Mouse (Mus musculus) c-Kit-positive CD71-positive TER-119-positive erythroid progenitor cells, embryonic 14.5 days (primary cell): Measurements from ENCODE around the gene Zfp354a.
"Not testable (repeated sequence)": the region's sequence is repeated elsewhere in the genome, so short reads cannot be mapped to it uniquely, and the experiment has no call there.

Experiments
- DNase-seq: peaks from one replicate; pipeline ENCODE4 v3.0.0-alpha.2; 2013; ENCODE audit warnings: low spot score

Zfp354a gene

DNA sequence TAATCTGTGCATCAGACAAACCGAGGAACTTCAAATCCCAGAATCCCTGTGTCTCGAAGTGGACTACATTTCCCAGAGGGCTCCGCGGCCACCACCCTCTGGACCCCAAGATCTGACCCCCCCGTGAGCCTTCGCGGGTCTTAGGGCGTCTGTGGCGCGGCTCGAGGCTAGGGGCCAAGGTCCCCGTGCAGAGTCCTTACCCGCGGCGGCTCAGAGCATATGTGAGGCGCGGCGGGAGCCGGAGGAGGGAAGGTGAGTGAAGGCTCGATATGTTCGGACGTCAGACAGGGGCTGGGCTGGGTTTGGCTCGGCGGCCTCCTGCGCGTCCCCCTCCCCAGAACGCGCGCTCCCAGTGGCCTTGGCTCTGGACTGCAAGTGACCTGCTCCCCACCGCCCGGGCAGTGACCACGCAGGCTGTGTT lies at the start of gene Zfp354a:
Zfp354a (plus strand) TSS at position 107 of the 421 bp plus-strand sequence.
- peak; percentile 10 for DNase-seq

DNA sequence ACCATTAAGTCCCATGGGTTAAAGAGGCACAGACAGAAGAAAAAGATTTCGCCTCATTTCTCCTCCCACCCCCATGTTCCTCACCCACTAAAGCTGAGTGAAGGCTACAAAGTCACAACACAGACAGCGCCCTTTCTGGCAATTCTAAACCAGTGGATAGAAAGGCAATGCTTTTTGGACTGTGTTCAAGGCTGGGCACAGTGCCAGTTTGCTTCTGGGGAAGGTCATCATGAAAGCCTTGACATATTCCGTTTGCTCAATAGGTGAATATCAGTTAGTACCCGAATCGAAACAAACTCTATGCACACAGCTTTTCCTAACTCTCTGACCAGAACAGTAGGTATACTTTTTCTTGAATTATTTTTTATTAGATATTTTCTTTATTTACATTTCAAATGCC lies 47.2 kb upstream of the Zfp354a start:
- no peak for DNase-seq

DNA sequence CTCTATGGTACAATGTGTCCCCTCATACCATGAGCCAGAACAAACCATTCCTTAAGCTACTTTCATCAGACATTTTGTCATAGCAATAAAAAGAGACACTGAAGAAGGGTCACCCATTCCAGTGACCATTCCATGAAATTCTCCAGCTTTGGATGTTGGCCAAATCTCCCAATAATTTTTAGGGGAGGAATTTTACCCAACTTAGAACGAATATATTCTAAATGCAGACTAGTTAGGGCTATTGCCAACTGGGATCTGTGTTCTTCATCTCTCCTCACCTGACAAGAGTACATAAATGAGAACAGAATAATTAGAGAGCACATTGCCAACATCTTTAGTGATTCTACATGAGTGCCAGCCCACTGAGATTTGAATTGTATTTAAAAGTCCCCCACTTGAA lies 45.1 kb upstream of the Zfp354a start, which contains the start of gene Olfr54:
Olfr54 (plus strand) TSS at position 301 of the 400 bp plus-strand sequence.
- no peak for DNase-seq

DNA sequence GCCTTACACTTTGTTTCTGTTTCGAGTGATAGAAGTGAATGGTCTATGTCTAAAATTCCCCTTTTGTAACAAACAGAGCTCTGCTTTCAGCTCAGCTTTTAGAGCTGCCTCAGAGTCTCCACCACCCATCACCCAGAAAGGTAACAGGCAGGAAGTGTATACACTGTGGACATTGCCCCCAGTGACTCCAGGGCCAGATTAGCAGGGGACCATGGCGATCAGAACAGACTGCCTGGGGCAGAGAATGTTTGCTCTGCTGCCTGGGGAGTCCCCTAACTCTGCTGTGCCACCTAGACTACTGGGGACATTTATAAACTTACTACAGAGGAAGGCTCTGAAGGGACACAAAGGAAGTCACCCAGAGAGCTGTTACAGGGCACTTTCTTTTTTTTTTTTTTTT lies 42.7 kb upstream of the Zfp354a start:
- DNase-seq, result no peak

DNA sequence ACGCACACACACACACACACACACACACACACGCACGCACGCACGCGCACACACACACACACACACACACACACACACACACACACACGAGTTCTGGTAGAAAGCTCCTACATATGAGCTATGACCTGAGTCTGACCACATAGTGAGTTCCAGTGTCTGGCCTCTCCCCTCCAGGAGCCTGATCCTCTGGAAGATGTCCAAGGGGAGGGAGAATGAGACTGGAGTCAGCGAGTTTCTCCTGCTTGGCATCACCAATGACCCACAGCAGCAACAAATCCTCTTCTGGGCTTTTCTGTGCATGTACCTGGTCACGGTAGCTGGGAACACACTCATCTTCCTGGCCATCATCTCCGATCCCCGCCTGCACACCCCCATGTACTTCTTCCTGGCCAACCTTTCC lies 32.2 kb upstream of the Zfp354a start:
- DNase-seq, result not testable (repeated sequence)

DNA sequence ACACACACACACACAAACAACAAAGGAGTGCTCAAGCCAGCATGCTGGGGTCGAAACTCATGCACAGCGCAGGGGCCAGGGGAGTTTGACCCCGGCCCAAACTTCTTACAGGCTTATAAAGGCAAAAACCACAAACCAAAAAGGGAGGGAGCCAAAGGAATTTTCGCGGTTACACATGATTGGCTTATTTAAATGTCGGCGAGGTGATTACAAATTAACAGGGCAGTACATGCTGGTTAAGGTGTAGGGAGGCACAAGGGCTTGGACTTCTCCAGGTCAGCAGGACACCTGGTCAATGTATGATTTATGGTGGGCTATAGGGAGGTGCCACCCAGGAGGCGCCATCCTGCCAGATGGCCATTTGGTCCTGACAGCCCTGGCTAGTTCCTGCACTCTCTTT lies 29.7 kb upstream of the Zfp354a start:
- DNase-seq, result not testable (repeated sequence)

DNA sequence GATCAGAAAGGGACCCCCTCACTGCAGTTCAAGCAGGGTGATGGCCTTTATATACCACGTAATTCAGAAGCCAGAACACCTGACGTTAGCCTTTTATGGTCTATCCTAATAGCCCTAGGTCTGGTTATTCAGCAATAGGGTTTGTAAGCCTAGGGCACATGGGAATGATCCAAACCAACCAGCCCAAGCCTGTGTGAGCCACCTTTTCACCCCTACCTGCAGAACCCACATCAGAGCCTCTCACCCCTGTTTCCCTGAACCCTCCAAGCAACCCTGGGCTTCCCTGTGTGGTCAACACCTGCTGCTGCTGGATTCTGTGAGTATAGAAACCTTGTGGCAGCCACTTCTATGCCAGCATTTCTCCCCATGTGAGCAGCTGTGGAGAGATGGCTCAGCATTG lies 28.8 kb upstream of the Zfp354a start:
- DNase-seq, result no peak

DNA sequence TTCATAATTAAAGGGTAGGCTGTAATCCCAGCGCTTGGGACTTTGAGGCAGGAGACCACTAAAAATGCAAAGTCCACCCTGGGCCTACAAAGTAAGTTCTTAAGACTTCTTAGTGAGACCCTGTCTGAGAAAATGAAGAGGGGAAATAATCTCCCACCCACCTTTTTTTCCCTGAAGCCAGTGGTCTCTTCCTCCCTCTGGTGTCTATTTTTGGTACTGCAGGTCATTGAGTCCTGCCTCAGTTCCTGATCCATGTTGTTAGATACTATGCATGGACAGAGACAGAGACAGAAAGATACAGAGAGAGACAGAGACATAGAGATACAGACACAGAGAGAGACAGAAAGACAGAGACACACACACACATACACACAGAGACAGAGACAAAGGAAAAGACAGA lies 26.2 kb upstream of the Zfp354a start:
- DNase-seq, result peak; percentile 11

DNA sequence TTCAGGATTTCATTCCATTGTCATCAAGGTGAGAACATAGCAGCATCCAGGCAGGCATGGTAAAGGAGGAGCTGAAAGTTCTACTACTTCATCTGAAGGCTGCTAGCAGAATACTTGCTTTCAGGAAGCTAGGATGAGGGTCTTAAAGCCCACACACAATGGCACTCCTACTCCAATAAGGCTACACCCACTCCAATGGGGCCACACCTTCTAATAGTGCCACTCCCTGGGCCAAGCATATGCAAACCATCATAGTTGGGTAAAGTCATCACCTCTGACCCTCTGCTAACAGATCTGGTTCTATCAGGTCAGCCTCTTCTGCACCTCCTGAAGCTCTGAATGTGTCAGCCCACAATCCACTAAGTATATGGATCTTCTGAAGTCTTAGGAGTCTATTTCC lies 24.9 kb upstream of the Zfp354a start:
- DNase-seq, result not testable (repeated sequence)

DNA sequence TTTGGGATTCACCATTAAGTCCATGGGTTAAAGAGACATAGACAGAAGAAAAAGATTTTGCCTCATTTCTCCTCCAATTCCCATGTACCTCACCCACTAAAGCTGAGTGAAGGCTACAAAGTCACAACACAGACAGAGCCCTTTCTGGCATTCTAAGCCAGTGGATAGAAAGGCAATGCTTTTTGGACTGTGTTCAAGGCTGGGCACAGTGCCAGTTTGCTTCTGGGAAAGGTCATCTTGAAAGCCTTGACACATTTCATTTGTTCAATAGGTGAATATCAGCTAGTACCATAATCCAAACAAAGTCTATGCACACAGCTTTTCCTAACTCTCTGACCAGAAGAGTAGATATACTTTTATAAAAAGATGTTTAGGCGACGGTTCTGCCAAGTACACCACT lies 23.1 kb upstream of the Zfp354a start:
- DNase-seq, result no peak

DNA sequence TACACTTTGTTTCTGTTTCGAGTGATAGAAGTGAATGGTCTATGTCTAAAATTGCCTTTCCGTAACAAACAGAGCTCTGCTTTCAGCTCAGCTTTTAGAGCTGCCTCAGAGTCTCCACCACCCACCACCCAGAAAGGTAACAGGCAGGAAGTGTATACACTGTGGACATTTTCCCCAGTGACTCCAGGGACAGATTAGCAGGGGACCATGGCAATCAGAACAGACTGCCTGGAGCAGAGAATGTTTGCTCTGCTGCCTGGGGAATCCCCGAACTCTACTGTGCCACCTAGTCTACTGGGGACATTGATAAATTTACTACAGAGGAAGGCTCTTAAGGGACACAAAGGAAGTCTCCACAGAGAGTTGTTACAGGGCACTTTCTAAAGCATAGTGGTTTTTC lies 14.3 kb upstream of the Zfp354a start:
- not testable (repeated sequence) for DNase-seq

DNA sequence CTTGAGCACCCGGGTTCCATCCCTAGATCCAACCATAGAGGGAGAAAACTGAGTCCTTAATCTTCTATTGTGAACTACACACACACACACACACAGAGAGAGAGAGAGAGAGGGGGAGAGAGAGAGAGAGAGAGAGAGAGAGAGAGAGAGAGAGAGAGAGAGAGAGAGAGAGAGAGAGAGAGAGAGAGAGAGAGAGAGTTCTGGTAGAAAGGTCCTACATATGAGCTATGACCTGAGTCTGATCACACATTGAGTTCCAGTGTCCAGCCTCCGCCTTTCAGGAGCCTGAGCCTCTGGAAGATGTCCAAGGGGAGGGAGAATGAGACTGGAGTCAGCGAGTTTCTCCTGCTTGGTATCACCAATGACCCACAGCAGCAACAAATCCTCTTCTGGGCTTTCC lies 11.2 kb upstream of the Zfp354a start, which contains the start of gene Olfr1375:
Olfr1375 (plus strand) TSS at position 301 of the 400 bp plus-strand sequence.
- DNase-seq, result not testable (repeated sequence)

DNA sequence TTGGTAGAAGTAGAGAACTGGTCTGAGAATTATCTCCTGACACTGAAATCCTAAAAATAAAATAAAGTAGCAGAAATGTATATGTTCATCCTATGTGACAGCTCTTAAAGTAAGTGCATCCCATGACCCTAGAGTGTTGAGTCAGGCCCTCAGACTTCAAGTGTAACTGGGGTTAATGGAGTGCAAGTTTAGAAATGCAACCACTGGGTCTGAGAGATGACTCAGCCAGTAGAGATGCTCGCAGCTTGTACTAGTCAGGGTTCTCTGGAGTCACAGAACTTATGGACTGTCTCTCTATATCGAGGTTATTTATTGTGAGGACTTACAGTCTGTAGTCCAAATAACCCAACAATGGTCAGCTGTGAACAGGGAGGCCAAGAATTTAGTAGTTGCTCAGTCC lies 7.4 kb upstream of the Zfp354a start:
- no peak for DNase-seq

DNA sequence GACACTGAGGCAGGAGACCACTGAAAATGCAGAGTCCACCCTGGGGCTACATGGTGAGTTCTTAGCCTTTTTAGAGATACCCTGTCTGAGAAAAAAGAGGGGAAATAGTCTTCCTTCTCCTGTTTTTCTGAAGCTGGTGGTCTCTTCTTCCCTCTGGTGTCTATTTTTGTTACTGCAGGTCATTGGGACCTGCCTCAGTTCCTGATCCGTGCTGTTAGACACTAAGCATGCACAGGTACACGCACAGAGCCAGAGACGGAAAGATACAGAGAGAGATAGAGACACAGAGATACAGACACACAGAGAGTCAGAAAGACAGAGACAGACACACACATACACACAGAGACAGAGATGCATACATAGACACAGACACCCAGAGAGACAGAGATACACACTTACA lies 5.8 kb upstream of the Zfp354a start:
- no peak for DNase-seq

DNA sequence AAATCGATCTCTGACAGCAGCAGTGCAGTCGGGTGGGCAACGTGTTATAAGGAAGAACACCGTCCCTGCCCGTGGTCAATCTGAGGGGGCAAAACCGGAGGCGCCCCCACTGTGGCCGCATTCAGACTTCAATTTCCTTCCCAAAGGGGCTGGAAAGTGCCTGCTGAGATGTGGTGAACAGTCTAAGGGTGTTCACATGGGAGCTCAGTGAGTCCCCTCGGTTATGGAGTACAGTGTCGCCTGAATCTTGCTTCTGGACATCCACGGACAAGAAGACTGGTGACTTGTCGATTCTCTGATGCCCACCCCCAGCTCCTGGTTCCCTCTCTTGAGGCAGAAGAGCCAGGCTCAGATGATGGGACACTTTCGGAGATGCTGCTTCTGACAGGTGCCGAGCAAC lies 583 bp downstream of the Zfp354a start:
- no peak for DNase-seq

DNA sequence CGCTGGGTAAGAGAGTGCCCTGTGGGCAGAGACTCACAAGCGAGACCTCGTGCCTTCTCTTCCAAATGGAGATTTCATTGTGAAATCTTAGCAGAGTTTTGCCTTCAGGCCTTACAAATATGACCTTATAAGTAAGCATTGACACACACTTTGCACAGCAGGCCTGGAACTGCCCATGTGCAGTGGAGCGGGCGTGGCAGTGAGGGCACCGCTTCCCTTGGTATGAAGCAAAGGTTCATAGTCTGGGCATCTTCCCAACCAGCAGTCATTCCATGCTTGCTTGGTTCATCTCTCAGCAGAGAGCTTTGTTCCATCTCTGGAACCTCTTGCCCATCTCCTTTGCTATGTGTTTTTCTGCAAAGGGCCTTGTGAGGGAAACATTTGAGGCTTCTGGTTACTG lies 1.9 kb downstream of the Zfp354a start:
- DNase-seq, result no peak

DNA sequence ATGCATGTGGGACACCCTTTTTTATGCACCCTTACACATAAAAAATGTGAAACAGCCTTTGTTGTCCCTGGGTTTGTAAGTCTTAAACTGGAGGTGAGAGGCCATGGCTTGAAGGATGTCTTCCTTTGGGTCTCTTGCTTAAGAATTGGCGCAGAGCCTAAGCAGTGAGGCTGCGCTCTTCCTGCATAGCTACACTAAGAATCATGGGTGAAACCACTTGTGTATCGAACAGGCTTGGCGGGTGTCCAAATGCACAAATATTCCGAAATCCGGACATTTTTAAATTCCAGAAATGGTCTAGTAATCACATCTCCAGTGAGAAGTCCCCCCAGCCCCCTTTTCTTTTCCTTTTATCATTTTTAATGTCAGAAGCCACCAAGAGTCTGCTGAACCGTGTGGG lies 4.2 kb downstream of the Zfp354a start:
- no peak for DNase-seq

DNA sequence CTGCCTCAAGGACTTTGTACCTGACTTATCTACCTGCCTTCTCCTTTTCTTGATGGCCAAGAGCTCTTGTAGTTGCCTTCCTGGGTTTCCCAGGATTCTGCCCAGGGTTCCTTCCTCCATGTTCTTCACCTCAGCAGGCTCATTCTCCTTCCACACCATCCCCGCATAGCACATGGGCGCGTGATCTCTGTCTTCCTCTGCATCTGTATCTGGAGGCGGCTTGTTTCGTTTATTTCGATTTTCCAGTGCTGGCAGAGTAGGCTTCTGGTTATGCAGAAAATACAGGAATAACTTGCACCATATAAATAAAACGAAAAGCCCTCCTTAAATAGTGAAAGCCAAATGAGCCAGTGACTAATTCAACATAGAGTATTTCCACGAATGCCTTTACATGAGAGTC lies 4.8 kb downstream of the Zfp354a start:
- DNase-seq, result no peak

DNA sequence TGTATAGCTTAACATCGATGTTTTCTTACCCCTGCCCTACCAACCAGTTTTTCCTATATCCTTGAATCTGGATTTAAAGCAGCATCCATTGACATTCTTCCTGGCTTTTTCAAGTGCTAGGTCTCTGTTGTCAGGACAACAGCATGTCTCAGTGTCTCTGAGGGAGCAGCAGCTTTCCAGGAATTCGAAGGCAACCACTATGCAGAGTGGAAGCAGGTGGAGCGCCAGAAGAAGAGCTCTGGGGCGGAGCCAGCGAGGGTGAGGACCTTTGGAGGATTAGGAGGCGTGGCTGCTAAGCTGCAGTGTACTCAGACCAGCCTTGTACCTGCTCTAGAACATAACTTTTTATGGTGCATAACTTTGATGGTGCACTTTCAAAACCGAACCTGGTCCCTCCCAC lies 25.5 kb downstream of the Zfp354a start:
- no peak for DNase-seq

DNA sequence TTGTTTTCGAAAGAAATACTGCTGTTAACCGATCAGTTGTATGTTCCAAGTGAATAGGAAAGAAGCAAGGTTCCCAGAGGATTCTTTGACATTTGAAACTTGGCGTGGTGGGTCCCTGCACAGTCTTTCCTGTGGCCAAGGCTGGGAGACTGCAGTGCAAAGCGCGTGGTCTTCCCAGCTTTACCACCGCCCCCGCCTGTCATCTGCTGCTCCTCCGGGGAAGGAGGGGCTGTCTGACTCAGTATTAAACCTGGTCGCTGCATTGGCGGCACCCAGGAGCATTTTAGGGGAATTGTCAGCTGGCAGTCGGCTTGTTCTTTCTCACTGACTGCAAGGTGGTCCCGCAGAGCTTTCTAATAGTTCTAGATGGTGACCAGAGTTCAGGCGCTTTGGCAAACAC lies 26.2 kb downstream of the Zfp354a start:
- DNase-seq, result no peak

DNA sequence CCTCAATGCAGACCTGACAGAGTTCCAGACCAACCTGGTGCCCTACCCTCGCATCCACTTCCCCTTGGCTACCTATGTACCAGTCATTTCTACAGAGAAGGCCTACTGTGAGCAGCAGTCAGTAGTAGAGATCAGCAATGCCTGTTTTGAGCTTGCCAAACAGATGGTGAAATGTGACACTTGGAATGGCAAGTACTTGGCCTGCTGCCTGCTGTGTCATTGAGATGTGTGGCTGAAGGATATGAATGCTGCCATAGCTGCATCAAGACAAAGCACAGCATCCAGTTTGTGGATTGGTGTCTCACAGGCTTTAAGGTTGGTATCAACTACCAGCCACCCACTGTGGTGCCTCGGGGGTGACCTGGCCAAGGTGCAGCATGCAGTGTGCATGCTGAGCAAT lies 48.2 kb downstream of the Zfp354a start:
- DNase-seq, result no peak

DNA sequence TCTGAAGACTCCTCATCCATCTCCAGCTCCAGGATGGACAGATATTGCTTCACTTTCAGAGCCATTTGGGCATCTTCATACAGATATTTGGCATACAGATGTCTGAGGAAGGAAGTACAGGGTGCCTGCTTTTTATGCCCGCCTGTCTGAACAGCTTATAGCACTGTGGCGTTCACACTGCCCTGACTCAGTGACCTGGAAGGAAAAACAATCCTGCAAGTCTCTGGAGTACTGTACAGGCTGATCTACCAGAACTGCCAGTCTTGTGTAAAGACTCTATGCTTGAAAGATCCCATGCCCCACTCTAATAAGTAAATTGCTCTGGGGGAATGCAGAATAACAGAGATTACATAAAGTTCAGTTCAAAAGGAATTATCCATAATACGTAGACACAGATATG lies 51.6 kb downstream of the Zfp354a start:
- no peak for DNase-seq
